Mouse (Mus musculus): ENCODE measurements around the gene Angptl6.

- TF ChIP-seq POLR2A (IDR thresholded peaks at IDR 0.05; ENCODE audit: extremely low read depth, insufficient read depth, low read length) (no peak), CTCF (IDR thresholded peaks at IDR 0.05; ENCODE audit: extremely low read depth, insufficient read depth, low read length) (no peak)
Measured at GRCm38 (mm10) chr9:20873521-20873920, 6.0 kb downstream of the Angptl6 start.
